Mouse (Mus musculus) forebrain, embryonic 13.5 days (tissue): ENCODE measurements around the gene Marf1. TPM values are rescaled to one million over a fixed set of nuclear protein-coding genes. Genes with fewer than 3 reads are reported as not detected.
"Not testable (repeated sequence)": the region's sequence is repeated elsewhere in the genome, so short reads cannot be mapped to it uniquely, and the experiment has no call there.

Source experiments
- ATAC-seq: fragments of 200-750 bp; cut with Nextera tagmentation; 2 replicates; pipeline ENCODE4 v1.8.0; 2017
- H3K27ac ChIP-seq: fragments of 300-500 bp; sonication (generic); 2 replicates; pipeline ENCODE4 v1.5.1; 2015; ENCODE audit warnings: inconsistent platforms, mild to moderate bottlenecking, moderate library complexity
- H3K27me3 ChIP-seq: fragments of 300-500 bp; sonication (generic); 2 replicates; pipeline ENCODE4 v1.6.1; 2015; ENCODE audit warnings: mild to moderate bottlenecking, inconsistent platforms
- H3K36me3 ChIP-seq: fragments of 300-500 bp; sonication (generic); 2 replicates; pipeline ENCODE4 v1.6.1; 2015; ENCODE audit warnings: mild to moderate bottlenecking, inconsistent platforms; ENCODE audit not compliant: poor library complexity, severe bottlenecking
- H3K4me1 ChIP-seq: fragments of 300-500 bp; sonication (generic); 2 replicates; pipeline ENCODE4 v1.6.1; 2015; ENCODE audit warnings: inconsistent platforms
- H3K4me2 ChIP-seq: fragments of 300-500 bp; sonication (generic); 2 replicates; pipeline ENCODE4 v1.6.1; 2015; ENCODE audit warnings: inconsistent platforms, mild to moderate bottlenecking, moderate library complexity
- H3K4me3 ChIP-seq: fragments of 300-500 bp; sonication (generic); 2 replicates; pipeline ENCODE4 v1.5.1; 2015; ENCODE audit warnings: mild to moderate bottlenecking, inconsistent platforms
- H3K9ac ChIP-seq: fragments of 300-500 bp; sonication (generic); 2 replicates; pipeline ENCODE4 v1.6.1; 2015; ENCODE audit warnings: mild to moderate bottlenecking, inconsistent platforms
- H3K9me3 ChIP-seq: fragments of 300-500 bp; sonication (generic); replicated peaks from 2 replicates; pipeline ENCODE4 v1.6.1; 2016; ENCODE audit warnings: inconsistent platforms
- WGBS: fragments of 180-500 bp; shearing (Covaris S2); methylation state at CpG from one replicate; pipeline ENCODE4 v1.1.7; 2015; 5-methylcytosine and 5-hydroxymethylcytosine counted together
- polyA plus RNA-seq: library from polyadenylated mRNA; unstranded; fragments of >200 nt; fragmentation: Nextera tagmentation; extraction: Ambion mirVana; gene quantifications from 2 replicates; pipeline ENCODE4 v1.2.1, GENCODE M21; 2015

Gene Marf1
- polyA plus RNA-seq, 1 experiment from 2014 or later: 17.1 TPM

- no peaks in the 10 kb centered on the region for H3K9me3 ChIP-seq
- no peaks in the 10 kb centered on the region for H3K27me3 ChIP-seq
- H3K36me3 ChIP-seq: no peaks in the 10 kb centered on the region
- H3K4me2 ChIP-seq: no peak overlapping the region
- no peak overlapping the region for H3K4me3 ChIP-seq
- 76% methylated on average over 1 of the region's 1 CpGs for WGBS
- peaks cover 47% of the 10 kb centered on the region for H3K4me1 ChIP-seq
- H3K9ac ChIP-seq: no peak overlapping the region
- H3K27ac ChIP-seq: no peak overlapping the region
- no peak for ATAC-seq
These were observed 2.2 kb downstream of the Marf1 start for GRCm38 (mm10) chr16:14160941-14161340.

GRCm38 (mm10) chr16:14159746-14160131, 3.4 kb downstream of the Marf1 start:
- peak; percentile 19 for ATAC-seq
- Histone ChIP-seq H3K4me3 (peak overlapping the region; percentile 77), H3K4me1 (peaks cover 36% of the 10 kb centered on the region), H3K9ac (peak overlapping the region; percentile 79), H3K27me3 (no peaks in the 10 kb centered on the region), H3K36me3 (no peaks in the 10 kb centered on the region), H3K4me2 (peak overlapping the region; percentile 61), H3K9me3 (no peaks in the 10 kb centered on the region), H3K27ac (peak overlapping the region; percentile 96)
- 0% methylated on average over 10 of the region's 10 CpGs for WGBS

GRCm38 (mm10) chr16:14158936-14159745, 4.0 kb downstream of the Marf1 start:
- Histone ChIP-seq H3K9me3 (no peaks in the 10 kb centered on the region), H3K27me3 (no peaks in the 10 kb centered on the region), H3K4me2 (peak overlapping the region; percentile 74), H3K9ac (peak overlapping the region; percentile 79), H3K4me1 (peaks cover 30% of the 10 kb centered on the region), H3K27ac (peak overlapping the region; percentile 96), H3K36me3 (no peaks in the 10 kb centered on the region), H3K4me3 (peak overlapping the region; percentile 77)
- WGBS: under 1% methylated on average over 55 of the region's 58 CpGs
- ATAC-seq: peak; percentile 94

GRCm38 (mm10) chr16:14158536-14158935, 4.6 kb downstream of the Marf1 start:
- Histone ChIP-seq H3K9ac (peak overlapping the region; percentile 71), H3K27ac (peak overlapping the region; percentile 55), H3K4me3 (peak overlapping the region; percentile 77), H3K4me2 (peak overlapping the region; percentile 74), H3K27me3 (no peaks in the 10 kb centered on the region), H3K36me3 (peaks cover 3% of the 10 kb centered on the region), H3K4me1 (peaks cover 24% of the 10 kb centered on the region), H3K9me3 (no peaks in the 10 kb centered on the region)
- WGBS: 8% methylated on average over 7 of the region's 7 CpGs
- no peak for ATAC-seq

- 90% methylated on average over 6 of the region's 6 CpGs for WGBS
- no peak overlapping the region for H3K4me2 ChIP-seq
- H3K36me3 ChIP-seq: peaks cover 25% of the 10 kb centered on the region
- no peak overlapping the region for H3K9ac ChIP-seq
- H3K27ac ChIP-seq: no peak overlapping the region
- H3K4me3 ChIP-seq: no peak overlapping the region
- peaks cover 17% of the 10 kb centered on the region for H3K4me1 ChIP-seq
- H3K9me3 ChIP-seq: no peaks in the 10 kb centered on the region
- H3K27me3 ChIP-seq: no peaks in the 10 kb centered on the region
- ATAC-seq: no peak
These were observed 6.8 kb downstream of the Marf1 start for GRCm38 (mm10) chr16:14156312-14156711.

GRCm38 (mm10) chr16:14155638-14156037, 7.5 kb downstream of the Marf1 start:
- not testable (repeated sequence) for H3K27ac ChIP-seq, ATAC-seq, H3K9me3 ChIP-seq, H3K27me3 ChIP-seq, H3K4me3 ChIP-seq, H3K9ac ChIP-seq, H3K4me2 ChIP-seq
- 100% methylated on average over 1 of the region's 2 CpGs for WGBS
- Histone ChIP-seq H3K36me3 (peaks cover 30% of the 10 kb centered on the region), H3K4me1 (peaks cover 17% of the 10 kb centered on the region)

GRCm38 (mm10) chr16:14151718-14152117, 11.4 kb downstream of the Marf1 start:
- H3K4me2 ChIP-seq: no peak overlapping the region
- H3K4me3 ChIP-seq: no peak overlapping the region
- H3K9me3 ChIP-seq: no peaks in the 10 kb centered on the region
- H3K4me1 ChIP-seq: no peaks in the 10 kb centered on the region
- no peaks in the 10 kb centered on the region for H3K27me3 ChIP-seq
- no peak overlapping the region for H3K9ac ChIP-seq
- H3K36me3 ChIP-seq: peaks cover 53% of the 10 kb centered on the region
- ATAC-seq: no peak
- H3K27ac ChIP-seq: no peak overlapping the region
- 94% methylated on average over 4 of the region's 4 CpGs for WGBS

GRCm38 (mm10) chr16:14147712-14148111, 15.4 kb downstream of the Marf1 start:
- Histone ChIP-seq H3K9me3 (no peaks in the 10 kb centered on the region), H3K9ac (no peak overlapping the region), H3K4me3 (no peak overlapping the region), H3K27ac (no peak overlapping the region), H3K4me1 (no peaks in the 10 kb centered on the region), H3K27me3 (no peaks in the 10 kb centered on the region), H3K4me2 (no peak overlapping the region), H3K36me3 (peaks cover 77% of the 10 kb centered on the region)
- no peak for ATAC-seq

GRCm38 (mm10) chr16:14143298-14143697, 19.9 kb downstream of the Marf1 start:
- H3K36me3 ChIP-seq: peaks cover 89% of the 10 kb centered on the region

GRCm38 (mm10) chr16:14139106-14139505, 24.0 kb downstream of the Marf1 start:
- peaks cover 90% of the 10 kb centered on the region for H3K36me3 ChIP-seq
- no peaks in the 10 kb centered on the region for H3K27me3 ChIP-seq
- no peak overlapping the region for H3K4me3 ChIP-seq
- H3K4me1 ChIP-seq: no peaks in the 10 kb centered on the region
- H3K27ac ChIP-seq: no peak overlapping the region
- H3K9me3 ChIP-seq: no peaks in the 10 kb centered on the region
- H3K9ac ChIP-seq: no peak overlapping the region
- no peak overlapping the region for H3K4me2 ChIP-seq
- no peak for ATAC-seq

More at GRCm38 (mm10) chr16:14143298-14143697, 19.9 kb downstream of the Marf1 start:
- no peak for ATAC-seq
- 88% methylated on average over 3 of the region's 3 CpGs for WGBS
- Histone ChIP-seq H3K9me3 (no peaks in the 10 kb centered on the region), H3K27me3 (no peaks in the 10 kb centered on the region), H3K4me3 (no peak overlapping the region), H3K9ac (no peak overlapping the region), H3K4me2 (no peak overlapping the region), H3K4me1 (no peaks in the 10 kb centered on the region), H3K27ac (no peak overlapping the region)

GRCm38 (mm10) chr16:14137976-14138561, 25.1 kb downstream of the Marf1 start:
- Histone ChIP-seq H3K4me1 (no peaks in the 10 kb centered on the region), H3K9ac (no peak overlapping the region), H3K27me3 (no peaks in the 10 kb centered on the region), H3K27ac (no peak overlapping the region), H3K4me2 (no peak overlapping the region), H3K36me3 (peaks cover 92% of the 10 kb centered on the region), H3K9me3 (no peaks in the 10 kb centered on the region), H3K4me3 (no peak overlapping the region)
- ATAC-seq: no peak
- WGBS: 100% methylated on average over 1 of the region's 1 CpGs

GRCm38 (mm10) chr16:14135014-14135413, 28.1 kb downstream of the Marf1 start:
- H3K36me3 ChIP-seq: peaks cover 93% of the 10 kb centered on the region
- WGBS: 87% methylated on average over 2 of the region's 2 CpGs
- H3K4me2 ChIP-seq: no peak overlapping the region
- ATAC-seq: no peak
- H3K9ac ChIP-seq: no peak overlapping the region
- no peaks in the 10 kb centered on the region for H3K9me3 ChIP-seq
- H3K27me3 ChIP-seq: no peaks in the 10 kb centered on the region
- no peaks in the 10 kb centered on the region for H3K4me1 ChIP-seq
- no peak overlapping the region for H3K27ac ChIP-seq
- H3K4me3 ChIP-seq: no peak overlapping the region
